9 mouse cellular contexts compared by ENCODE assay signal in the genomic region with DNA sequence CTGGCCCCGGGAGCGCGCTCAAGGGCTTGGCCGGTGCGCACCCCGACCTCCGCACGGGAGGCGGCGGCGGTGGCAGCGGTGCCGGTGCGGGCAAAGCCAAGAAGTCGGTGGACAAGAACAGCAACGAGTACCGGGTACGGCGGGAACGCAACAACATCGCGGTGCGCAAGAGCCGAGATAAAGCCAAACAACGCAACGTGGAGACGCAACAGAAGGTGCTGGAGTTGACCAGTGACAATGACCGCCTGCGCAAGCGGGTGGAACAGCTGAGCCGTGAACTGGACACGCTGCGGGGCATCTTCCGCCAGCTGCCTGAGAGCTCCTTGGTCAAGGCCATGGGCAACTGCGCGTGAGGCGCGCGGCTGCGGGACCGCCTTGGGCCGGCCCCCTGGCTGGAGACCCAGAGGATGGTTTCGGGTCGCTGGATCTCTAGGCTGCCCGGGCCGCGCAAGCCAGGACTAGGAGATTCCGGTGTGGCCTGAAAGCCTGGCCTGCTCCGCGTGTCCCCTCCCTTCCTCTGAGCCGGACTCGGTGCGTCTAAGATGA. TPM values are rescaled to one million over a fixed set of nuclear protein-coding genes. Genes with fewer than 3 reads are reported as not detected.
A peak's percentile ranks its signal among the peaks of the same experiment; 100 is the strongest.
DNase-seq lines count a peak whose midpoint lies in the region; ATAC-seq and TF ChIP-seq lines count a peak whose summit lies in the region.
"Had no signal": no experiment of that assay in that cellular context is flagged by ENCODE, and none has a peak within 500 bp of the region (broad histone marks: within the 10 kb centered on the region; RNA-seq: fewer than 3 reads in every experiment).

No protein-coding gene starts in this region.

- H3K27ac ChIP-seq in layer of hippocampus, adult 2 months: peak overlapping the region; percentile 93
- no peak overlapping the region for H3K27ac ChIP-seq in forebrain, embryonic 16.5 days (ENCODE audit: low read length)
- H3K27ac ChIP-seq in hindbrain, embryonic 15.5 days (replicated peaks): no peak overlapping the region
- H3K27ac ChIP-seq in liver, embryonic 11.5 days (ENCODE audit: low read depth, low read length): peak overlapping the region; percentile 48

- DNase-seq in layer of hippocampus, adult 2 months (ENCODE audit: low spot score in 2 of 2): peak in 1 of 2 experiments; percentile 29
- DNase-seq in layer of hippocampus, adult 9-10 months (ENCODE audit: low spot score): no peak
- DNase-seq in brain, embryonic 14.5 days (ENCODE audit: low read depth): peak; percentile 11
- no peak for DNase-seq in liver, embryonic 11.5 days (ENCODE audit: low spot score)
- peak; percentile 62 for DNase-seq in retina, postnatal 1 day
- no peak for DNase-seq in urinary bladder, adult 2 months (ENCODE audit: low spot score)

- peak overlapping the region; percentile 99 for H3K4me2 ChIP-seq in forebrain, embryonic 16.5 days (ENCODE audit: low read length)
- H3K4me2 ChIP-seq in hindbrain, embryonic 15.5 days: peak overlapping the region; percentile 91
- H3K4me2 ChIP-seq in liver, embryonic 11.5 days: peak overlapping the region; percentile 87

- WGBS in forebrain, embryonic 16.5 days: under 1% methylated on average over 53 of the region's 53 CpGs
- WGBS in hindbrain, embryonic 15.5 days: under 1% methylated on average over 52 of the region's 53 CpGs
- WGBS in liver, embryonic 11.5 days: 2% methylated on average over 53 of the region's 53 CpGs

- TF ChIP-seq POLR2A in brain, embryonic 14.5 days (IDR thresholded peaks at IDR 0.05; ENCODE audit: borderline replicate concordance, extremely low read depth, insufficient read depth, insufficient read length, poor library complexity, severe bottlenecking): no peak

- H3K9ac ChIP-seq in forebrain, embryonic 16.5 days (replicated peaks; ENCODE audit: low read depth, low read length): peak overlapping the region; percentile 61; the same call in 1 of the 2 replicates
- H3K9ac ChIP-seq in hindbrain, embryonic 15.5 days: peak overlapping the region; percentile 42
- peak overlapping the region; percentile 67 for H3K9ac ChIP-seq in liver, embryonic 11.5 days (ENCODE audit: low read depth, low read length)

- peaks cover 21% of the 10 kb centered on the region for H3K4me1 ChIP-seq in forebrain, embryonic 16.5 days (replicated peaks; ENCODE audit: control insufficient read depth, insufficient read depth, low read length)
- H3K4me1 ChIP-seq in hindbrain, embryonic 15.5 days (replicated peaks): peaks cover 38% of the 10 kb centered on the region
- H3K4me1 ChIP-seq in liver, embryonic 11.5 days (replicated peaks; ENCODE audit: control insufficient read depth, insufficient read depth, low read length): peaks cover 13% of the 10 kb centered on the region

- no peak for TF ChIP-seq CTCF in layer of hippocampus, adult 2 months (conservative IDR thresholded peaks at IDR 0.05)
- TF ChIP-seq CTCF in brain, embryonic 14.5 days (IDR thresholded peaks at IDR 0.05; ENCODE audit: borderline replicate concordance, extremely low read depth, insufficient read depth, insufficient read length): no peak

- no peak for ATAC-seq in forebrain, embryonic 16.5 days
- ATAC-seq in hindbrain, embryonic 15.5 days (ENCODE audit: low FRiP score, low read depth): no peak
- no peak for ATAC-seq in liver, embryonic 11.5 days (replicated peaks; ENCODE audit: low FRiP score)

- H3K27me3 ChIP-seq in forebrain, embryonic 16.5 days (replicated peaks; ENCODE audit: control insufficient read depth, insufficient read depth, low read length): peaks cover 52% of the 10 kb centered on the region
- peaks cover 63% of the 10 kb centered on the region for H3K27me3 ChIP-seq in hindbrain, embryonic 15.5 days
- peaks cover 71% of the 10 kb centered on the region for H3K27me3 ChIP-seq in liver, embryonic 11.5 days (replicated peaks; ENCODE audit: control insufficient read depth, insufficient read depth, low read length)
- H3K27me3 ChIP-seq: CH12.LX had no signal

- no peaks in the 10 kb centered on the region for H3K9me3 ChIP-seq in forebrain, embryonic 16.5 days (ENCODE audit: control insufficient read depth, low read length)
- no peaks in the 10 kb centered on the region for H3K9me3 ChIP-seq in hindbrain, embryonic 15.5 days
- H3K9me3 ChIP-seq in liver, embryonic 11.5 days (ENCODE audit: control insufficient read depth, low read length): no peaks in the 10 kb centered on the region

- peak overlapping the region; percentile 76 for H3K4me3 ChIP-seq in layer of hippocampus, adult 2 months
- peak overlapping the region; percentile 61 for H3K4me3 ChIP-seq in forebrain, embryonic 16.5 days (replicated peaks; ENCODE audit: low read length)
- H3K4me3 ChIP-seq in hindbrain, embryonic 15.5 days: peak overlapping the region; percentile 48
- peak overlapping the region; percentile 62 for H3K4me3 ChIP-seq in liver, embryonic 11.5 days (ENCODE audit: low read depth, low read length)

- H3K36me3 ChIP-seq in forebrain, embryonic 16.5 days (ENCODE audit: control insufficient read depth, insufficient read depth): no peaks in the 10 kb centered on the region
- no peaks in the 10 kb centered on the region for H3K36me3 ChIP-seq in hindbrain, embryonic 15.5 days
- no peaks in the 10 kb centered on the region for H3K36me3 ChIP-seq in liver, embryonic 11.5 days (ENCODE audit: control insufficient read depth, insufficient read depth, low read length)

RNA-seq across cellular contexts. Expression of gene Cebpa, which starts 1.1 kb away (rescaled TPM):
- 10 to 100 TPM; 16.6 to 18.0 TPM for total RNA-seq in layer of hippocampus, adult 2 months (2021)
- 2.9 and 3.1 TPM in 2 replicates for polyA plus RNA-seq in brain, embryonic 14.5 days (2012; rRNA removed)
- 0.32 and 0.40 TPM in 2 replicates for polyA plus RNA-seq in forebrain, embryonic 16.5 days (2015; fragmentation: Nextera tagmentation; extraction: Ambion mirVana)
- polyA plus RNA-seq in hindbrain, embryonic 15.5 days (2015; fragmentation: Nextera tagmentation; extraction: Ambion mirVana): 0.84 and 1.1 TPM in 2 replicates
- 6.9 and 8.2 TPM in 2 replicates for polyA plus RNA-seq in liver, embryonic 11.5 days (2014; fragmentation: Nextera tagmentation; extraction: Ambion mirVana)
- 28.5 and 31.0 TPM in 2 replicates for polyA plus RNA-seq in urinary bladder, adult 2 months (2012; rRNA removed)
- total RNA-seq: CH12.LX had no signal

Comparison
In these comparisons a context has a peak if more than half of its experiments do, and no peak if none do; other contexts are left out.
1. DNase-seq: peak in brain, embryonic 14.5 days (single experiment) and retina, postnatal 1 day (single experiment); none in layer of hippocampus, adult 9-10 months (single experiment), liver, embryonic 11.5 days (single experiment) and urinary bladder, adult 2 months (single experiment).
2. H3K27ac ChIP-seq: peak in layer of hippocampus, adult 2 months (single experiment) and liver, embryonic 11.5 days (single experiment); none in forebrain, embryonic 16.5 days (single experiment) and hindbrain, embryonic 15.5 days (single experiment).
3. Peak in every context shown above with its lines, with median percentiles within 50 percentile points of each other: H3K4me3 ChIP-seq, H3K4me2 ChIP-seq and H3K9ac ChIP-seq.